Mouse (Mus musculus): ENCODE results near the gene Acvr1. TPM values are rescaled to one million over a fixed set of nuclear protein-coding genes. Genes with fewer than 3 reads are reported as not detected.

The Acvr1 gene
- total and polyA plus RNA-seq, 2 experiments from 2014 or later, result 5.9 to 13.5 TPM

GRCm38 (mm10) chr2:58513212-58513611 lies 53.7 kb downstream of the Acvr1 start:
- Histone ChIP-seq H3K4me3 (ENCODE audit: low read depth, low read length) (no peak overlapping the region), H3K4me2 (ENCODE audit: low read depth, low read length) (no peak overlapping the region), H3K4me1 (ENCODE audit: control insufficient read depth, insufficient read depth) (peaks cover 56% of the 10 kb centered on the region), H3K36me3 (replicated peaks; ENCODE audit: control insufficient read depth, insufficient read depth, low read length) (no peaks in the 10 kb centered on the region; the same call in 1 of the 2 replicates), H3K9ac (replicated peaks; ENCODE audit: low read depth, low read length) (no peak overlapping the region), H3K9me3 (replicated peaks; ENCODE audit: control insufficient read depth, low read length) (no peaks in the 10 kb centered on the region), H3K27ac (ENCODE audit: low read depth) (peak overlapping the region; percentile 10; the same call in 1 of the 2 replicates), H3K27me3 (ENCODE audit: control insufficient read depth, insufficient read depth, low read length) (no peaks in the 10 kb centered on the region)
- TF ChIP-seq EP300 (IDR thresholded peaks at IDR 0.05; ENCODE audit: low read depth) (no peak), CTCF (IDR thresholded peaks at IDR 0.05; ENCODE audit: low read depth) (no peak)
- DNase-seq (ENCODE audit: low spot score) (no peak), ATAC-seq (ENCODE audit: insufficient read depth, low read depth) (no peak)
- 32% methylated on average over 3 of the region's 3 CpGs for WGBS

DNA sequence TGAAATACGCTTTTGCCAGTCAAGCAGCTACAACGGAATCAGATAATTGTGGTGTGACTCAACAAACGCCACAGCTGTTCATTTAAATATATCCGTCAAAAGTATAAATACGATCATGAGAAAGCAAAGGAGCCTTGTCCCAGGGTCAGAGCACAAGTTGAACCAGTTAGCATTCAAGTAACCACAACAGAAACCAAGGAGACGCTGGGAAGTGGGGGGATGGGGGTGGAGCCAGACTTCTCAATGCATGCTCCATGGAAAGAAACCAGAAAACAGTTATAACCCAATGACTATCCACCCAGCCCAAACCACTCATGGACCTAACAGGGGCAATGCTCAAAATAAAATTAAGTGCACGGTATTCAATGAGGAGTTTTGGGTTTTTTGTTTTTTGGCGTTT lies 56.8 kb downstream of the Acvr1 start:
- WGBS, result 49% methylated on average over 8 of the region's 8 CpGs
- TF ChIP-seq CTCF (IDR thresholded peaks at IDR 0.05; ENCODE audit: low read depth) (no peak), EP300 (IDR thresholded peaks at IDR 0.05; ENCODE audit: low read depth) (no peak)
- no peak for DNase-seq (ENCODE audit: low spot score)
- Histone ChIP-seq H3K9me3 (replicated peaks; ENCODE audit: control insufficient read depth, low read length) (no peaks in the 10 kb centered on the region), H3K4me1 (ENCODE audit: control insufficient read depth, insufficient read depth) (peaks cover 56% of the 10 kb centered on the region), H3K27ac (ENCODE audit: low read depth) (peak overlapping the region; percentile 62; the same call in 1 of the 2 replicates), H3K36me3 (replicated peaks; ENCODE audit: control insufficient read depth, insufficient read depth, low read length) (no peaks in the 10 kb centered on the region; the same call in 1 of the 2 replicates), H3K4me3 (ENCODE audit: low read depth, low read length) (no peak overlapping the region), H3K4me2 (ENCODE audit: low read depth, low read length) (peak overlapping the region; percentile 52), H3K27me3 (ENCODE audit: control insufficient read depth, insufficient read depth, low read length) (no peaks in the 10 kb centered on the region), H3K9ac (replicated peaks; ENCODE audit: low read depth, low read length) (no peak overlapping the region)
- no peak for ATAC-seq (ENCODE audit: insufficient read depth, low read depth)

GRCm38 (mm10) chr2:58505306-58506090 lies 61.5 kb downstream of the Acvr1 start:
- TF ChIP-seq CTCF (IDR thresholded peaks at IDR 0.05; ENCODE audit: low read depth) (no peak), EP300 (IDR thresholded peaks at IDR 0.05; ENCODE audit: low read depth) (no peak)
- Histone ChIP-seq H3K9ac (replicated peaks; ENCODE audit: low read depth, low read length) (no peak overlapping the region), H3K4me2 (ENCODE audit: low read depth, low read length) (no peak overlapping the region), H3K9me3 (replicated peaks; ENCODE audit: control insufficient read depth, low read length) (no peaks in the 10 kb centered on the region), H3K27ac (ENCODE audit: low read depth) (peak overlapping the region; percentile 6; the same call in 1 of the 2 replicates), H3K36me3 (replicated peaks; ENCODE audit: control insufficient read depth, insufficient read depth, low read length) (no peaks in the 10 kb centered on the region), H3K4me1 (ENCODE audit: control insufficient read depth, insufficient read depth) (peaks cover 51% of the 10 kb centered on the region), H3K4me3 (ENCODE audit: low read depth, low read length) (no peak overlapping the region), H3K27me3 (ENCODE audit: control insufficient read depth, insufficient read depth, low read length) (no peaks in the 10 kb centered on the region)
- DNase-seq (ENCODE audit: low spot score), result no peak
- ATAC-seq (ENCODE audit: insufficient read depth, low read depth), result no peak
- 73% methylated on average over 9 of the region's 9 CpGs for WGBS

- H3K4me3 ChIP-seq (ENCODE audit: low read depth, low read length), result no peak overlapping the region
- DNase-seq (ENCODE audit: low spot score), result no peak
- H3K9me3 ChIP-seq (replicated peaks; ENCODE audit: control insufficient read depth, low read length), result no peaks in the 10 kb centered on the region
- H3K4me1 ChIP-seq (ENCODE audit: control insufficient read depth, insufficient read depth), result peaks cover 12% of the 10 kb centered on the region
- no peaks in the 10 kb centered on the region for H3K36me3 ChIP-seq (replicated peaks; ENCODE audit: control insufficient read depth, insufficient read depth, low read length)
- no peak overlapping the region for H3K9ac ChIP-seq (replicated peaks; ENCODE audit: low read depth, low read length)
- peak; percentile 69 for ATAC-seq (ENCODE audit: insufficient read depth, low read depth)
- TF ChIP-seq EP300 (IDR thresholded peaks at IDR 0.05; ENCODE audit: low read depth) (no peak), CTCF (IDR thresholded peaks at IDR 0.05; ENCODE audit: low read depth) (no peak)
- no peak overlapping the region; the same call in 1 of the 2 replicates for H3K4me2 ChIP-seq (ENCODE audit: low read depth, low read length)
- H3K27me3 ChIP-seq (ENCODE audit: control insufficient read depth, insufficient read depth, low read length), result no peaks in the 10 kb centered on the region
- 0 out of 2 replicates have a peak overlapping the region, but pooled peaks have one; percentile 11 for H3K27ac ChIP-seq (ENCODE audit: low read depth)
- WGBS, result 41% methylated on average over 8 of the region's 8 CpGs
Measured at GRCm38 (mm10) chr2:58496647-58497410, 70.1 kb downstream of the Acvr1 start.

DNA sequence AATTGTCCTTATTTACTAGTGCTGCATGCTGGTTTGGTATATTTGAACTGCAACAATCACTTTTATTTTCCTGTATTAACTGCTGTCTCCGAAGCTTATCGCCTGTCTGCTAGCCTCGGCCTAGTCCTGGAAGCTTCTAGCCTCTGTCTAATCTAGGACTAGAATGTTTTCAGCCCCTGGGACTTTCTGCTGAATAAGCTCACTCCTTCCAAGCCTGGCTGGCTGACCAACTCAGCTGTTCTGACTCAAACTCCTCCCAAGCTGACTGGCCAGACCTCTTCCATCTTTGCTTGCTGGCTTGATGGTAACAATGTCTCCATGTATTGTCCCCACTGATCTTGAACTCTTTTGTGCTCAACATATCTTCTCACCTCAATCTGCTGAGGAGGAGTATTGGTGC lies 71.7 kb downstream of the Acvr1 start:
- Histone ChIP-seq H3K9me3 (replicated peaks; ENCODE audit: control insufficient read depth, low read length) (no peaks in the 10 kb centered on the region), H3K4me1 (ENCODE audit: control insufficient read depth, insufficient read depth) (peaks cover 13% of the 10 kb centered on the region), H3K4me3 (ENCODE audit: low read depth, low read length) (no peak overlapping the region), H3K9ac (replicated peaks; ENCODE audit: low read depth, low read length) (no peak overlapping the region), H3K27ac (ENCODE audit: low read depth) (no peak overlapping the region), H3K4me2 (ENCODE audit: low read depth, low read length) (no peak overlapping the region), H3K27me3 (ENCODE audit: control insufficient read depth, insufficient read depth, low read length) (no peaks in the 10 kb centered on the region), H3K36me3 (replicated peaks; ENCODE audit: control insufficient read depth, insufficient read depth, low read length) (no peaks in the 10 kb centered on the region)
- WGBS, result 39% methylated on average over 3 of the region's 3 CpGs
- TF ChIP-seq CTCF (IDR thresholded peaks at IDR 0.05; ENCODE audit: low read depth) (no peak), EP300 (IDR thresholded peaks at IDR 0.05; ENCODE audit: low read depth) (no peak)
- no peak for ATAC-seq (ENCODE audit: insufficient read depth, low read depth)
- DNase-seq (ENCODE audit: low spot score), result no peak

Data from heart, postnatal 0 days (tissue).